Mouse (Mus musculus): Measurements from ENCODE around the gene Gm11037.
"Not testable (repeated sequence)": the region's sequence is repeated elsewhere in the genome, so short reads cannot be mapped to it uniquely, and the experiment has no call there.

Gm11037 gene

GRCm38 (mm10) chr2:131132930-131133547, at the start of gene Gm11037:
TSS of gene Gm11037 (plus strand) at chr2:131133497.
- DNase-seq: peak; percentile 1

DNA sequence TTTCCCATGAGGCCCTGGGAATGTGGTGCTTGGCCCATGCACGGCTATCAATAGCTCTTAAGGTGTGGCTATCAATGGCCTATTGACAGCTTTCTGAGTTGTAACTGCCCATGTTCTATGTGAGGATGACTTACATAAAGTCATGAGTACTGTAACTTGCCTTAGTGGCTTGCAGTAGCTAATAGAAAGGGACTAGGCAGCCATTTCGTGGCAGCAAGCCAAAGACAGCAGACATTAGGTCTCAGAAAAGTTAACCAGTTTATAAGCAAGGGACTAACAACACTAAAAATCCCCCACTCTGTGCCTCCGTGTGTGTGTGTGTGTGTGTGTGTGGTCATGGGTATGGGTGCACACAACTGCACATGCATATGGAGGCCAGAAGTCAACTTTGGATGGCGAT, 49.1 kb upstream of the Gm11037 start:
- no peak for DNase-seq

DNA sequence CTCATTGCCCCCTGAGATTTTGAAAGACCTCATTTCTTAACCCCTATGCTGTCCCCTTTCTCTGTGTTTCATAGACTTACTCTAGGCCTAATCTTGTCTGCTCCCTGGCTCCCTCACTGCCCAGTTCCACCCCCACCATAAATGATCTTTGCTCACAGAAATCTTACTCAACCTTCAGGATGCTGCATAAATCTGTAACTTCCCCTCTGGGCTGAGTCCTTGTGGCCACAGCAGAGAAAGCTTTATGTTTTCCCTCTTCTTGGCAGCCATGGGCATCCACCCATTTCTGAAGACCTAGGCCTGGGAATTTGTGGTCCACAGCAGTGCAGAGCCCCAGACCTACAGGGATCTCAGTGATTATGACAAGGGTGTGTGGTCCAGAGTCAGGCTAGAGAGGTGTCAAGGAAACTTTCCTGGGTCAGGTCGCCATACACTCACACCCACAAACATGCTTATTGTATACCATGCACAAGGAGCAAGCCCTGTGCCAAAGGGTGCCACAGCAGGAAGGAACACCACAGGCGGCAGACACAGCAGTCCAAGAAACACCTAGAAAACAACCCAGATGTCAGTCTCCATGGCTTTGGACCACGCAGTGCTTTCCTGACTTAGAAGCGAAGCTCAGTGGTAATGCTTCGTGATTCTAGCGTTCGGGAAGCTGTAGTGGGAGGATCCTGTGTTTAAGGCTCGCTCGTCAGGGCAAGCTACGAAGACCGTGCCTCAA, 46.5 kb upstream of the Gm11037 start, which contains the start of gene Siglec1:
Gene Siglec1, minus strand, starts transcription at position 99 of the 724 bp plus-strand sequence.
- DNase-seq: no peak

DNA sequence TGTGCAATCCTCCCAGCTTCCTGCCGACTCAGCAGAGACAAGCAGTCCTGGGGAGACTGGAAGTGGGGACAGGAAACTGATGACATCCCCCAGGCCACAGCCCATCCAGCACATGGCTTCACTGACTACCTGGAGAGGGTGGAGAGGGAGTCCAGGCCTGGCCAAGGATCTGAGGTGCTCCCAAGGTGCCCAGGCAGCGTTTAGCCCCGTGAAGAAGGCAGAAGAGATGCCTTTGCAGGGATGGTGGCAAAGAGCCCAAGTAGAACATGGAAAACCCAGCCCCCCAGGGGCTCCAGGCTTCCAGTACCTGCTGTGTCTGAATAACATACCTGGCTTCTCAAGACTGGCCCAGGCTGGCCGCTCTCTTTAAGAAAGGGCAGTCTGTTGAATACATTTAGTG, 44.7 kb upstream of the Gm11037 start:
- DNase-seq: no peak

- no peak for DNase-seq
Measured at GRCm38 (mm10) chr2:131089634-131090033, 43.7 kb upstream of the Gm11037 start.

DNA sequence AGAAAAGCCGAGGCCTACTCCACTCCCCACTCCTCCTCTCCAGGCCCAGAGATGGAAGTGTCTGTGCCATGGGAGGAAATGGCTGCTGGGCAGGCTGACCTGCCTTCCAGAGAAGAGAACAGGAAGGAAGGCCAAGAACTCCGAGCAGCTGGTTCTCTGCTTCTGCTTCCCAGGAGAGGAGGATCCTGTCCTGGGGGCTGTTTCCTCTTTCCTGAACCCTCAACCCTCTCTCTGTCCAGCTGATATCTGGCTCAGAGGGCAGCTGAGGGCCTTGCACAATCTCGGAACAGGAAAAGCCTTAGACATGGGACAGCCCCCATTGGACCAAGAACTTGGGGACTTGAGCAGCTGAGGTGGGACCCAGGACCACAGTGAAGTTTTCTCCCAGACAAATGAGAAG, 42.4 kb upstream of the Gm11037 start:
- no peak for DNase-seq

GRCm38 (mm10) chr2:131093577-131093976, 39.7 kb upstream of the Gm11037 start:
- DNase-seq: no peak

DNA sequence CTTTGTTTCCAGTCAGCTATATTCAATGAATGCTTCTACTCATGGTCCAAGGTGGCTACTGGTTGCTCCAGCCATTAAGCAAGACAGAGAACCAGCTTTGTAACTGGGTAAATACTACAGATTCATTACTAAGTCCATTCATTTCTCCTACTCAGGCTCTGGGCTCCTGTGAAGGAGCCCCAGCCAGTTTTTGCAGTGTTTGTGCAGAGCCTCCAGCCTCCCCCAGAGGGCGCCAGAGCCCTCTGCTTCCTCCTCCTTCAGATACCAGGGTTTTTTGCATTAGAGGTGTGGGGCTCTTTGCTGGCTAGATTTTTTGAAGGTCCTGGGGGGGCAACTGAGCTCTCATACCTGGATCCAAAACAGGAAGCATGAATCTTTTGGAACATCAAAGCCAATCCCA, 38.5 kb upstream of the Gm11037 start:
- DNase-seq: peak; percentile 75

DNA sequence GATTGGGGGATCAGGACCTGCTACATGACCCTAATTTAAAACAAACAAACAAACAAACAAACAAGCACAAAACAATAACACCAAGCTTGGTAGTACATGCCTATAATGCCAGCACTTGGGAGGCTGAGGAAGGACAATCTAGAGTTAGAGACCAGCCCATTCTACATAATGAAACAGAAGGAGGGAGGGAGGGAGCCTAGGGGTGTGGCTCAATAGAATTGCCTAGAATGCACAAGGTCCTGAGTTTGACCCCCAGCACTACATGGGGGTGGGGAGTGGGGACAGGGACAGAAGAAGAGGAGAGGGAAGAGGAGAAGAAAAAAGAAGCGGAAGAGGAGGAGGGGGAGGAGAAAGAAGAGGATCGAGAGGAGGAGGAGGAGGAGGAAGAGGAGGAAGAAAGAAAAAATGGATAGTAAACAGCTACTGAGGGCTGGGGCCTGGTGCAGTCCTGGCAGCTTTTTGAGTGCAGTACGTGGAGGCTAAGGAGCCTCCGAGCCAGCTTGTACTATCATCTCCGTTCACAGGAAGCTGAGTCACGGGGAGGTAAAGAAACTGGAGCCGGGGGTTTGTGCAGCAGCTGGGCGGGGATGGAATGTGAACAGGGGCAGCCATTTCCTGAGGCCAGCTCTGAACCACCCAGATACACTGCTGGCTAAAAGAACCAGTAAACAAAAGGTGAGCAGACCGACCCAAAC, 37.0 kb upstream of the Gm11037 start:
- DNase-seq: peak; percentile 21

DNA sequence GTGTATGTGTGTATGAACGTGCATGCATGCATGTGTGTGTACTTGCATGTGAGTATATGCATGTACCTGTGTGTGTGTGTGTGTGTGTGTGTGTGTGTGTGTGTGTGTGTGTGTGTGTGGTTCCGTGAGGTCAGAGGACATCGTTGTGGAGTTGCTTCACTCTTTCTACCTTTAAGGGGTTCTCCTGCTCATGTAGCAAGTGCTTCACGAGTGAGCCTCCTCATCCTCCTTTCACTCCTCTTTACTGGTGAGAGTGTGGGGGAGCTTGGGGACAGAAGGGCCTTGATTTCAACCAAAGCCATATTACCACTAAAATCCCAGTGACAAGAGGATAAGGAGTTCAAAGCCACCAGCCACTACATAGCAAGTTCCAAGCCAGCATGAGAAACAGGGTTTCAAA, 36.2 kb upstream of the Gm11037 start:
- DNase-seq: no peak

DNA sequence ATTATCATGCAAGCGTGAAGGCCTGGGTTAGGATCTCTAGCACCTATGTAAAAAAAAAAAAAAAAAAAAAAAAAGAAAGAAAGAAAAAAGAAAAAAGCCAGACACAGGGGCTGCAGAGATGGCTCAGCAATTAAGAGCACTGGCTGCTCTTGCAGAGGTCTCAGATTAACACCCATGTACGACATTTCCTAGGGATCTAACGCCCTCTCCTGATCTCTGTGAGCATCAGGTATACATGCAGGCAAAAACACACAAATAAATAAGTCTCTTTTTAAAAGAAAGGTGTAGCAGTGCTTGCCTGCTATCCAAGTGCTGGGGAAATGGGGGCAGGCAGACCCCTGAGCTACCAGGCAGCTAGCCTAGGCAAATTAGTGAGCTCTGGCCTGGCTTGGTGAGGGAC, 31.8 kb upstream of the Gm11037 start:
- no peak for DNase-seq

- DNase-seq: no peak
Measured at GRCm38 (mm10) chr2:131104021-131104420, 29.3 kb upstream of the Gm11037 start.

GRCm38 (mm10) chr2:131105061-131105460, 28.2 kb upstream of the Gm11037 start:
- DNase-seq: not testable (repeated sequence)

- DNase-seq: no peak
Measured at GRCm38 (mm10) chr2:131105989-131106388, 27.3 kb upstream of the Gm11037 start.

DNA sequence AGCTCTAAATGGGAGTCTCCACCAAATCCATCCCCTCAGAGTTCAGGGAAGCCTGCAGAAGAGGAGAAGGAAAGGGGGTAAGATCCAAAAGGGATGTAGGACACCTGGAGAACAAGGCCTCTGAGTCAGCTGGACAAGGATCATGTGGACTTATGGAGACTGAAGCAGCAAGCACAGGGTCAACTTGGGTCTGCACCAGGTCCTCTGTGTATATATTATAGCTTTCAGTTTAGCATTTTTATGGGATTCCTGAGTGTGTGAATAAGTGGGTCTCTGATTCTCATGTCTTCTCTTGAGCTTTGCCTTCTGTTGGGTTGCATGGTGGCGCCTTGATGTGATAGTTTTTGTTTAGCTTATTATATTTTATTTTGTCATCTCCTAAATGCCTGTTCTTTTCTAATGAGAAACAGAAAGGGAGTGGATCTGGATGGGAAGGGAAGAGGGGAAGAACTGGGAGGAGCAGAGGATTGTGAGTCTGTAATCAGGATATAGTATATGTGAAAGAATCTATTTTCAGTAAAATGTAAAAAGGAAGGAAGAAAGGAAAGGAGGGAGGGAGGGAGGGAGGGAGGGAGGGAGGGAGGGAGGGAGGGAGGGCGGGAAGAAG, 14.2 kb upstream of the Gm11037 start:
- DNase-seq: no peak

- no peak for DNase-seq
Measured at GRCm38 (mm10) chr2:131124166-131124565, 9.1 kb upstream of the Gm11037 start.

GRCm38 (mm10) chr2:131125157-131125963, 7.9 kb upstream of the Gm11037 start:
- no peak for DNase-seq

GRCm38 (mm10) chr2:131125964-131126815, 7.1 kb upstream of the Gm11037 start:
- no peak for DNase-seq

- DNase-seq: no peak
Measured at GRCm38 (mm10) chr2:131127161-131127730, 6.1 kb upstream of the Gm11037 start, which contains the start of gene Hspa12b. TSS of gene Hspa12b (plus strand) at chr2:131127280.

GRCm38 (mm10) chr2:131128211-131128610, 5.1 kb upstream of the Gm11037 start:
- no peak for DNase-seq

GRCm38 (mm10) chr2:131128636-131129157, 4.6 kb upstream of the Gm11037 start:
- no peak for DNase-seq

Data from right cerebral cortex, postnatal 25 days (tissue).